Comparison of ENCODE assay signal across 24 mouse cellular contexts in genomic region chr11:22763055-22763454, GRCm38 (mm10).
DNase-seq lines count a peak whose midpoint lies in the region; ATAC-seq and TF ChIP-seq lines count a peak whose summit lies in the region.
"Had no signal": no experiment of that assay in that cellular context is flagged by ENCODE, and none has a peak within 500 bp of the region (broad histone marks: within the 10 kb centered on the region; RNA-seq: fewer than 3 reads in every experiment).

No protein-coding gene starts in this region.

- H3K27ac ChIP-seq in heart, embryonic 11.5 days (ENCODE audit: low read depth, low read length): no peak overlapping the region
- H3K27ac ChIP-seq in hindbrain, embryonic 10.5 days: no peak overlapping the region
- H3K27ac ChIP-seq in hindbrain, embryonic 14.5 days: no peak overlapping the region
- H3K27ac ChIP-seq in lung, embryonic 14.5 days (ENCODE audit: low read depth): no peak overlapping the region
- H3K27ac ChIP-seq: embryonic facial prominence, embryonic 12.5 days; forebrain, embryonic 12.5 days; hindbrain, embryonic 12.5 days; liver, embryonic 14.5 days; macrophage; midbrain, embryonic 10.5 days had no signal

- no peak overlapping the region for H3K9ac ChIP-seq in heart, embryonic 11.5 days (ENCODE audit: low read depth, low read length)
- H3K9ac ChIP-seq in hindbrain, embryonic 14.5 days: no peak overlapping the region
- H3K9ac ChIP-seq in lung, embryonic 14.5 days: no peak overlapping the region
- H3K9ac ChIP-seq: embryonic facial prominence, embryonic 12.5 days; forebrain, embryonic 12.5 days; hindbrain, embryonic 12.5 days; liver, embryonic 14.5 days had no signal

- no peaks in the 10 kb centered on the region for H3K36me3 ChIP-seq in heart, embryonic 11.5 days (ENCODE audit: control insufficient read depth, insufficient read depth, low read length)
- H3K36me3 ChIP-seq in hindbrain, embryonic 10.5 days: no peaks in the 10 kb centered on the region
- no peaks in the 10 kb centered on the region for H3K36me3 ChIP-seq in hindbrain, embryonic 14.5 days (replicated peaks; ENCODE audit: control insufficient read depth, insufficient read depth)
- H3K36me3 ChIP-seq in lung, embryonic 14.5 days (ENCODE audit: insufficient read depth): no peaks in the 10 kb centered on the region
- H3K36me3 ChIP-seq: embryonic facial prominence, embryonic 12.5 days; forebrain, embryonic 12.5 days; G1E; hindbrain, embryonic 12.5 days; midbrain, embryonic 10.5 days had no signal

- DNase-seq in heart, adult 11 months: peak; percentile 95
- DNase-seq in hindbrain, embryonic 10.5 days (ENCODE audit: low spot score): peak; percentile 15
- DNase-seq in hindbrain, embryonic 14.5 days (ENCODE audit: low spot score): no peak
- peak; percentile 14 for DNase-seq in lung, embryonic 14.5 days
- no peak for DNase-seq in lung, postnatal 25 days (ENCODE audit: low spot score)
- no peak for DNase-seq in layer of hippocampus, postnatal 25 days (ENCODE audit: extremely low spot score in 1 of 2, low spot score in 1 of 2)
- DNase-seq: adrenal gland, adult 2 months; cerebellum, adult 11-12 months; gastrocnemius, postnatal 25 days; kidney, adult 18-20 months; kidney, postnatal 36 days had no signal

- no peak for ATAC-seq in heart, embryonic 11.5 days (replicated peaks; ENCODE audit: insufficient number of reproducible peaks, low FRiP score, low TSS enrichment)
- no peak for ATAC-seq in hindbrain, embryonic 14.5 days (ENCODE audit: low FRiP score)
- no peak for ATAC-seq in lung, embryonic 14.5 days (ENCODE audit: insufficient read depth)
- ATAC-seq in granulocyte monocyte progenitor cell, adult 5-6 weeks (replicated peaks; ENCODE audit: poor library complexity, severe bottlenecking): 0 out of 2 replicates have a peak, but pooled peaks have one; percentile 14
- ATAC-seq: midbrain, embryonic 16.5 days; Patski had no signal

- H3K4me1 ChIP-seq in heart, embryonic 11.5 days (ENCODE audit: control insufficient read depth, insufficient read depth, low read length): peaks cover 3% of the 10 kb centered on the region; the same call in 1 of the 2 replicates
- H3K4me1 ChIP-seq in hindbrain, embryonic 10.5 days (replicated peaks): no peaks in the 10 kb centered on the region
- no peaks in the 10 kb centered on the region for H3K4me1 ChIP-seq in hindbrain, embryonic 14.5 days (replicated peaks; ENCODE audit: control insufficient read depth, insufficient read depth, low read length)
- no peaks in the 10 kb centered on the region for H3K4me1 ChIP-seq in lung, embryonic 14.5 days (ENCODE audit: insufficient read depth)
- H3K4me1 ChIP-seq: embryonic facial prominence, embryonic 12.5 days; forebrain, embryonic 12.5 days; hindbrain, embryonic 12.5 days had no signal

- no peak overlapping the region for H3K4me2 ChIP-seq in heart, embryonic 11.5 days
- no peak overlapping the region for H3K4me2 ChIP-seq in hindbrain, embryonic 14.5 days (replicated peaks)
- no peak overlapping the region for H3K4me2 ChIP-seq in lung, embryonic 14.5 days
- H3K4me2 ChIP-seq: embryonic facial prominence, embryonic 12.5 days; forebrain, embryonic 12.5 days; hindbrain, embryonic 12.5 days had no signal

- no peak overlapping the region for H3K4me3 ChIP-seq in heart, embryonic 11.5 days (ENCODE audit: low read depth, low read length)
- H3K4me3 ChIP-seq in hindbrain, embryonic 10.5 days: no peak overlapping the region
- no peak overlapping the region for H3K4me3 ChIP-seq in hindbrain, embryonic 14.5 days (replicated peaks; ENCODE audit: low read length)
- H3K4me3 ChIP-seq in lung, embryonic 14.5 days (ENCODE audit: low read depth, low read length): no peak overlapping the region
- H3K4me3 ChIP-seq: embryonic facial prominence, embryonic 12.5 days; erythroblast, embryonic 14.5 days; forebrain, embryonic 12.5 days; hindbrain, embryonic 12.5 days; midbrain, embryonic 10.5 days; myocyte had no signal

- 50% methylated on average over 1 of the region's 1 CpGs for whole genome bisulfite sequencing in heart, embryonic 11.5 days (ENCODE audit: insufficient replicate concordance)
- WGBS in hindbrain, embryonic 10.5 days: 56% methylated on average over 1 of the region's 1 CpGs
- WGBS in hindbrain, embryonic 14.5 days: 62% methylated on average over 1 of the region's 1 CpGs
- 66% methylated on average over 1 of the region's 1 CpGs for WGBS in lung, embryonic 14.5 days

- TF ChIP-seq CTCF in lung, embryonic 14.5 days (IDR thresholded peaks at IDR 0.05; ENCODE audit: low read depth): no peak

- H3K9me3 ChIP-seq in heart, embryonic 11.5 days (replicated peaks; ENCODE audit: control insufficient read depth, low read length): no peaks in the 10 kb centered on the region
- no peaks in the 10 kb centered on the region for H3K9me3 ChIP-seq in hindbrain, embryonic 10.5 days
- H3K9me3 ChIP-seq in hindbrain, embryonic 14.5 days (ENCODE audit: control insufficient read depth, low read length): no peaks in the 10 kb centered on the region
- no peaks in the 10 kb centered on the region for H3K9me3 ChIP-seq in lung, embryonic 14.5 days (ENCODE audit: low read depth, low read length)
- H3K9me3 ChIP-seq: embryonic facial prominence, embryonic 12.5 days; forebrain, embryonic 12.5 days; G1E; hindbrain, embryonic 12.5 days; midbrain, embryonic 10.5 days had no signal

- no peaks in the 10 kb centered on the region for H3K27me3 ChIP-seq in heart, embryonic 11.5 days (ENCODE audit: control insufficient read depth, insufficient read depth, low read length)
- H3K27me3 ChIP-seq in hindbrain, embryonic 10.5 days (ENCODE audit: insufficient read depth, poor library complexity, severe bottlenecking): no peaks in the 10 kb centered on the region
- H3K27me3 ChIP-seq in hindbrain, embryonic 14.5 days (ENCODE audit: control insufficient read depth, insufficient read depth, low read length): no peaks in the 10 kb centered on the region
- H3K27me3 ChIP-seq in lung, embryonic 14.5 days (ENCODE audit: insufficient read depth, low read length): no peaks in the 10 kb centered on the region
- H3K27me3 ChIP-seq: embryonic facial prominence, embryonic 12.5 days; forebrain, embryonic 12.5 days; hindbrain, embryonic 12.5 days; Patski had no signal

Comparison
In these comparisons a context has a peak if more than half of its experiments do, and no peak if none do; other contexts are left out.
1. DNase-seq: peak in heart, adult 11 months (single experiment), hindbrain, embryonic 10.5 days (single experiment) and lung, embryonic 14.5 days (single experiment); none in hindbrain, embryonic 14.5 days (single experiment), lung, postnatal 25 days (single experiment) and layer of hippocampus, postnatal 25 days (0 of 2).